Mouse (Mus musculus) forebrain, embryonic 15.5 days (tissue): ENCODE data around the gene Adck1. TPM values are rescaled to one million over a fixed set of nuclear protein-coding genes. Genes with fewer than 3 reads are reported as not detected.
"Not testable (repeated sequence)": the region's sequence is repeated elsewhere in the genome, so short reads cannot be mapped to it uniquely, and the experiment has no call there.

Experiments
- ATAC-seq: fragments of 200-750 bp; cut with Nextera tagmentation; replicated peaks from 2 replicates; pipeline ENCODE4 v1.8.0; 2017; ENCODE audit warnings: mild to moderate bottlenecking, moderate TSS enrichment, moderate library complexity
- H3K27ac ChIP-seq: fragments of 300-500 bp; sonication (generic); replicated peaks from 2 replicates; pipeline ENCODE4 v1.5.1; 2015; ENCODE audit warnings: mild to moderate bottlenecking, inconsistent platforms
- H3K27me3 ChIP-seq: fragments of 300-500 bp; sonication (generic); 2 replicates; pipeline ENCODE4 v1.6.1; 2015; ENCODE audit warnings: inconsistent platforms
- H3K36me3 ChIP-seq: fragments of 300-500 bp; sonication (generic); 2 replicates; pipeline ENCODE4 v1.6.1; 2015; ENCODE audit warnings: mild to moderate bottlenecking, inconsistent platforms
- H3K4me1 ChIP-seq: fragments of 300-500 bp; sonication (generic); 2 replicates; pipeline ENCODE4 v1.6.1; 2015; ENCODE audit warnings: inconsistent platforms
- H3K4me2 ChIP-seq: fragments of 300-500 bp; sonication (generic); replicated peaks from 2 replicates; pipeline ENCODE4 v1.6.1; 2015; ENCODE audit warnings: mild to moderate bottlenecking, inconsistent platforms
- H3K4me3 ChIP-seq: fragments of 300-500 bp; sonication (generic); 2 replicates; pipeline ENCODE4 v1.5.1; 2015; ENCODE audit warnings: mild to moderate bottlenecking, inconsistent platforms
- H3K9ac ChIP-seq: fragments of 300-500 bp; sonication (generic); replicated peaks from 2 replicates; pipeline ENCODE4 v1.6.1; 2015; ENCODE audit warnings: mild to moderate bottlenecking, inconsistent platforms
- H3K9me3 ChIP-seq: fragments of 300-500 bp; sonication (generic); 2 replicates; pipeline ENCODE4 v1.6.1; 2016; ENCODE audit warnings: inconsistent platforms
- WGBS: fragments of 180-500 bp; shearing (Covaris S2); methylation state at CpG from one replicate; pipeline ENCODE4 v1.1.7; 2015; ENCODE audit warnings: mixed read lengths; 5-methylcytosine and 5-hydroxymethylcytosine counted together
- polyA plus RNA-seq: library from polyadenylated mRNA; unstranded; fragments of >200 nt; fragmentation: Nextera tagmentation; extraction: Ambion mirVana; gene quantifications from 2 replicates; pipeline ENCODE4 v1.2.1, GENCODE M21; 2015

Gene Adck1
- polyA plus RNA-seq, 1 experiment from 2014 or later: 35.1 TPM

GRCm38 (mm10) chr12:88461026-88461425 lies 100.7 kb downstream of the Adck1 start:
- peaks cover 5% of the 10 kb centered on the region; the same call in 1 of the 2 replicates for H3K36me3 ChIP-seq
- no peak overlapping the region for H3K9ac ChIP-seq
- H3K4me2 ChIP-seq: no peak overlapping the region
- no peaks in the 10 kb centered on the region for H3K4me1 ChIP-seq
- WGBS: 86% methylated on average over 6 of the region's 6 CpGs
- no peak for ATAC-seq
- H3K4me3 ChIP-seq: no peak overlapping the region
- no peak overlapping the region for H3K27ac ChIP-seq
- H3K9me3 ChIP-seq: no peaks in the 10 kb centered on the region
- H3K27me3 ChIP-seq: no peaks in the 10 kb centered on the region

GRCm38 (mm10) chr12:88463588-88464290 lies 103.4 kb downstream of the Adck1 start:
- 78% methylated on average over 10 of the region's 10 CpGs for WGBS
- ATAC-seq: no peak
- Histone ChIP-seq H3K27ac (no peak overlapping the region), H3K9ac (no peak overlapping the region), H3K4me3 (no peak overlapping the region), H3K9me3 (no peaks in the 10 kb centered on the region), H3K36me3 (peaks cover 5% of the 10 kb centered on the region; the same call in 1 of the 2 replicates), H3K4me2 (no peak overlapping the region), H3K4me1 (no peaks in the 10 kb centered on the region), H3K27me3 (no peaks in the 10 kb centered on the region)

GRCm38 (mm10) chr12:88466801-88467200 lies 106.4 kb downstream of the Adck1 start:
- H3K27ac ChIP-seq: no peak overlapping the region
- no peaks in the 10 kb centered on the region for H3K27me3 ChIP-seq
- H3K4me1 ChIP-seq: no peaks in the 10 kb centered on the region
- H3K36me3 ChIP-seq: no peaks in the 10 kb centered on the region
- H3K9me3 ChIP-seq: no peaks in the 10 kb centered on the region
- no peak overlapping the region for H3K4me2 ChIP-seq
- 90% methylated on average over 6 of the region's 6 CpGs for WGBS
- no peak overlapping the region for H3K4me3 ChIP-seq
- ATAC-seq: no peak
- no peak overlapping the region for H3K9ac ChIP-seq

GRCm38 (mm10) chr12:88467257-88467656 lies 106.9 kb downstream of the Adck1 start:
- Histone ChIP-seq H3K9me3 (no peaks in the 10 kb centered on the region), H3K27me3 (no peaks in the 10 kb centered on the region), H3K27ac (no peak overlapping the region), H3K36me3 (no peaks in the 10 kb centered on the region), H3K4me1 (no peaks in the 10 kb centered on the region), H3K9ac (no peak overlapping the region), H3K4me3 (no peak overlapping the region), H3K4me2 (no peak overlapping the region)
- WGBS: 84% methylated on average over 3 of the region's 3 CpGs
- no peak for ATAC-seq

- Histone ChIP-seq H3K36me3 (no peaks in the 10 kb centered on the region), H3K4me3 (no peak overlapping the region), H3K27me3 (no peaks in the 10 kb centered on the region), H3K4me2 (no peak overlapping the region), H3K9ac (no peak overlapping the region), H3K9me3 (no peaks in the 10 kb centered on the region), H3K27ac (no peak overlapping the region), H3K4me1 (no peaks in the 10 kb centered on the region)
- WGBS: 72% methylated on average over 5 of the region's 5 CpGs
- ATAC-seq: no peak
Observed at GRCm38 (mm10) chr12:88467935-88468465, 107.6 kb downstream of the Adck1 start.

GRCm38 (mm10) chr12:88468691-88469090 lies 108.3 kb downstream of the Adck1 start:
- Histone ChIP-seq H3K4me2 (no peak overlapping the region), H3K9ac (no peak overlapping the region), H3K4me3 (no peak overlapping the region), H3K4me1 (no peaks in the 10 kb centered on the region), H3K27ac (no peak overlapping the region), H3K9me3 (no peaks in the 10 kb centered on the region), H3K27me3 (no peaks in the 10 kb centered on the region), H3K36me3 (no peaks in the 10 kb centered on the region)
- no peak for ATAC-seq
- 78% methylated on average over 6 of the region's 6 CpGs for WGBS

GRCm38 (mm10) chr12:88471884-88472283 lies 111.5 kb downstream of the Adck1 start:
- not testable (repeated sequence) for ATAC-seq, H3K4me1 ChIP-seq, H3K9me3 ChIP-seq, H3K36me3 ChIP-seq, H3K4me3 ChIP-seq, H3K9ac ChIP-seq, H3K27ac ChIP-seq, H3K27me3 ChIP-seq, H3K4me2 ChIP-seq
- WGBS: 75% methylated on average over 10 of the region's 10 CpGs

- Histone ChIP-seq H3K9ac (no peak overlapping the region), H3K4me1 (no peaks in the 10 kb centered on the region), H3K4me3 (no peak overlapping the region), H3K9me3 (no peaks in the 10 kb centered on the region), H3K27me3 (no peaks in the 10 kb centered on the region), H3K27ac (no peak overlapping the region), H3K4me2 (no peak overlapping the region), H3K36me3 (no peaks in the 10 kb centered on the region)
- 84% methylated on average over 3 of the region's 3 CpGs for WGBS
- no peak for ATAC-seq
Observed at GRCm38 (mm10) chr12:88472832-88473231, 112.5 kb downstream of the Adck1 start.

GRCm38 (mm10) chr12:88473796-88474195 lies 113.4 kb downstream of the Adck1 start:
- 20% methylated on average over 6 of the region's 6 CpGs for WGBS

GRCm38 (mm10) chr12:88475833-88476232 lies 115.5 kb downstream of the Adck1 start:
- H3K4me1 ChIP-seq: no peaks in the 10 kb centered on the region
- no peak overlapping the region for H3K4me2 ChIP-seq
- H3K9ac ChIP-seq: no peak overlapping the region
- H3K27me3 ChIP-seq: no peaks in the 10 kb centered on the region
- no peak overlapping the region for H3K27ac ChIP-seq
- ATAC-seq: no peak
- no peak overlapping the region for H3K4me3 ChIP-seq
- 94% methylated on average over 3 of the region's 3 CpGs for WGBS
- H3K9me3 ChIP-seq: no peaks in the 10 kb centered on the region
- H3K36me3 ChIP-seq: no peaks in the 10 kb centered on the region

More at GRCm38 (mm10) chr12:88473796-88474195, 113.4 kb downstream of the Adck1 start:
- H3K9ac ChIP-seq: no peak overlapping the region
- no peaks in the 10 kb centered on the region for H3K36me3 ChIP-seq
- H3K4me2 ChIP-seq: no peak overlapping the region
- H3K4me3 ChIP-seq: no peak overlapping the region
- no peaks in the 10 kb centered on the region for H3K27me3 ChIP-seq
- ATAC-seq: no peak
- no peak overlapping the region for H3K27ac ChIP-seq
- H3K9me3 ChIP-seq: no peaks in the 10 kb centered on the region
- no peaks in the 10 kb centered on the region for H3K4me1 ChIP-seq

- Histone ChIP-seq H3K4me3 (no peak overlapping the region), H3K36me3 (no peaks in the 10 kb centered on the region), H3K4me1 (no peaks in the 10 kb centered on the region), H3K9me3 (no peaks in the 10 kb centered on the region), H3K27me3 (no peaks in the 10 kb centered on the region), H3K4me2 (no peak overlapping the region), H3K9ac (no peak overlapping the region), H3K27ac (no peak overlapping the region)
- no peak for ATAC-seq
- WGBS: 84% methylated on average over 6 of the region's 6 CpGs
Observed at GRCm38 (mm10) chr12:88476702-88477101, 116.3 kb downstream of the Adck1 start.

GRCm38 (mm10) chr12:88481657-88482056 lies 121.3 kb downstream of the Adck1 start:
- Histone ChIP-seq H3K36me3 (no peaks in the 10 kb centered on the region), H3K4me3 (no peak overlapping the region), H3K27me3 (no peaks in the 10 kb centered on the region), H3K27ac (no peak overlapping the region), H3K9ac (no peak overlapping the region), H3K9me3 (no peaks in the 10 kb centered on the region), H3K4me1 (no peaks in the 10 kb centered on the region), H3K4me2 (no peak overlapping the region)
- no peak for ATAC-seq
- 83% methylated on average over 3 of the region's 3 CpGs for WGBS

GRCm38 (mm10) chr12:88490881-88491280 lies 130.5 kb downstream of the Adck1 start:
- H3K36me3 ChIP-seq: no peaks in the 10 kb centered on the region
- H3K9ac ChIP-seq: no peak overlapping the region
- no peak overlapping the region for H3K4me2 ChIP-seq
- no peak overlapping the region for H3K27ac ChIP-seq
- H3K9me3 ChIP-seq: no peaks in the 10 kb centered on the region
- no peaks in the 10 kb centered on the region for H3K4me1 ChIP-seq
- no peaks in the 10 kb centered on the region for H3K27me3 ChIP-seq
- WGBS: 49% methylated on average over 2 of the region's 2 CpGs
- H3K4me3 ChIP-seq: no peak overlapping the region
- no peak for ATAC-seq
